Mouse (Mus musculus) heart, postnatal 25 days (tissue): ENCODE measurements around the gene Fez1. TPM values are rescaled to one million over a fixed set of nuclear protein-coding genes. Genes with fewer than 3 reads are reported as not detected.

ENCODE experiments used
- DNase-seq: peaks from one replicate; pipeline ENCODE4 v3.0.0; 2022; ENCODE audit warnings: low spot score
- intact Hi-C: fragments of 180-260 bp; cut with DNase I; formaldehyde crosslinking; loops from one replicate; pipeline ENCODE4 v1.15.1; 2025
- total RNA-seq, 2 experiments: library from RNA; stranded (reverse); gene quantifications; 2 replicates each; pipeline ENCODE4 v1.2.3; 2021

Fez1 gene
- total RNA-seq, 2 experiments from 2014 or later, result 1.2 to 1.6 TPM

- DNase-seq, result peak; percentile 31
- intact Hi-C loops, result no loop called here
Observed at GRCm38 (mm10) chr9:36832529-36832928, 10.9 kb downstream of the Fez1 start.

GRCm38 (mm10) chr9:36833043-36833881 lies 11.6 kb downstream of the Fez1 start:
- no peak for DNase-seq

GRCm38 (mm10) chr9:36833914-36834313 lies 12.2 kb downstream of the Fez1 start:
- intact Hi-C loops, result no loop called here
- DNase-seq, result no peak

More at GRCm38 (mm10) chr9:36833043-36833881, 11.6 kb downstream of the Fez1 start:
- intact Hi-C loops, result no loop called here

GRCm38 (mm10) chr9:36846346-36846745 lies 24.7 kb downstream of the Fez1 start:
- intact Hi-C loops, result no loop called here
- DNase-seq, result no peak

GRCm38 (mm10) chr9:36848661-36849060 lies 27.0 kb downstream of the Fez1 start:
- DNase-seq, result no peak
- intact Hi-C loops, result no loop called here

- intact Hi-C loops, result no loop called here
- DNase-seq, result no peak
Observed at GRCm38 (mm10) chr9:36850091-36850490, 28.4 kb downstream of the Fez1 start.

- intact Hi-C loops, result no loop called here
- DNase-seq, result no peak
Observed at GRCm38 (mm10) chr9:36852175-36852574, 30.5 kb downstream of the Fez1 start.

- intact Hi-C loops, result no loop called here
- DNase-seq, result no peak
Observed at GRCm38 (mm10) chr9:36856351-36856750, 34.7 kb downstream of the Fez1 start.

GRCm38 (mm10) chr9:36857476-36858117 lies 35.9 kb downstream of the Fez1 start:
- intact Hi-C loops, result no loop called here
- DNase-seq, result no peak

- intact Hi-C loops, result no loop called here
- no peak for DNase-seq
Observed at GRCm38 (mm10) chr9:36858677-36859076, 37.0 kb downstream of the Fez1 start.

- intact Hi-C loops, result no loop called here
- no peak for DNase-seq
Observed at GRCm38 (mm10) chr9:36862576-36862975, 40.9 kb downstream of the Fez1 start.

GRCm38 (mm10) chr9:36863694-36864093 lies 42.0 kb downstream of the Fez1 start:
- intact Hi-C loops, result no loop called here
- DNase-seq, result no peak

- no peak for DNase-seq
- intact Hi-C loops, result no loop called here
Observed at GRCm38 (mm10) chr9:36864862-36865813, 43.5 kb downstream of the Fez1 start.

GRCm38 (mm10) chr9:36868662-36869061 lies 47.0 kb downstream of the Fez1 start:
- DNase-seq, result no peak
- intact Hi-C loops, result no loop called here

- intact Hi-C loops, result no loop called here
- no peak for DNase-seq
Observed at GRCm38 (mm10) chr9:36870263-36870662, 48.6 kb downstream of the Fez1 start.

- intact Hi-C loops, result no loop called here
- DNase-seq, result no peak
Observed at GRCm38 (mm10) chr9:36873796-36874195, 52.1 kb downstream of the Fez1 start.

- intact Hi-C loops, result no loop called here
- DNase-seq, result no peak
Observed at GRCm38 (mm10) chr9:36876313-36876712, 54.6 kb downstream of the Fez1 start.

GRCm38 (mm10) chr9:36876787-36877186 lies 55.1 kb downstream of the Fez1 start:
- DNase-seq, result no peak
- intact Hi-C loops, result no loop called here

GRCm38 (mm10) chr9:36881615-36882014 lies 60.0 kb downstream of the Fez1 start:
- intact Hi-C loops, result loop anchor here (10.0 kb wide), 1 partner anchor 87 kb away; the partner anchor contains the start of gene Ei24
- DNase-seq, result no peak
